Mouse (Mus musculus) macrophage (primary cell): Measurements from ENCODE around the gene Gast. TPM values are rescaled to one million over a fixed set of nuclear protein-coding genes. Genes with fewer than 3 reads are reported as not detected.

Source experiments
- H3K27ac ChIP-seq: fragments of 350-480 bp; formaldehyde crosslinking; 2 replicates; pipeline ENCODE4 v1.9.0; 2021
- H3K36me3 ChIP-seq: fragments of 350-480 bp; formaldehyde crosslinking; 2 replicates; pipeline ENCODE4 v1.9.0; 2021; ENCODE audit errors: inconsistent target
- H3K4me3 ChIP-seq: fragments of 350-480 bp; formaldehyde crosslinking; 2 replicates; pipeline ENCODE4 v1.9.0; 2021; ENCODE audit errors: inconsistent target
- H3K79me2 ChIP-seq: fragments of 350-480 bp; formaldehyde crosslinking; 2 replicates; pipeline ENCODE4 v1.9.0; 2021; ENCODE audit errors: inconsistent target
- WGBS: methylation state at CpG from one replicate; pipeline ENCODE4 v1.1.7; 2026; ENCODE audit warnings: inconsistent platforms; ENCODE audit not compliant: missing documents; 5-methylcytosine and 5-hydroxymethylcytosine counted together
- polyA plus RNA-seq: library from polyadenylated mRNA; stranded (reverse); fragments of 250-400 nt; gene quantifications from 3 replicates; pipeline ENCODE4 v1.2.4, GENCODE M21; 2018; ENCODE audit warnings: inconsistent platforms

Gast gene
- polyA plus RNA-seq, 1 experiment from 2014 or later, result not detected

DNA sequence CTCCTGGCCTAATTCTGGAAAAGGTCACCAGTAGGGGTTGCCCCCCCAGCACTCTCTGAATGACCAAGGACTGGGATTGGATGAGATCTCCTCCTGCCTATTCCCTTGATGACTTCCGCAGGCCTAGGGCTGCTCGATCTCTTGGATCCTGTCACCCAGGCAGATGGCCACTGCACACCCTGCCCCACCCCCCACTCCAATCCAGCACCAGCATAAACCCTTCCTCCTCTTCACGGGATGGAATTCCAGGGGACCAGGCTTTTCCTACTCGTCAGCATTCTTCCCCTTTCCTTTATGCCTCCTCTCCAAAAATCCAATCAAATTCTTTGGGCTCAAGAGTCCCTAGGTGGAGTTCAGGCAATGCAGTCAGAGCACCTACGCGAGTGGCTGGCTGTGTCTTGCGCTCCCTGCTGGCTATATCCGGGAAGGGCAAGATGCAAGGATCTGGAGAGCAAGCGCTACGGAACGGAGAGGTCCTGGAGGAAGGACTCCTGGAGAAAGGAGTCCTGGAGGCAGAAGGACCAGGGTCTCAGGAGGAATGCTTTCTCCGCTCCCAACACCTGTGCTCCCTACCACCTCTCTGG is 28.9 kb downstream of the Gast start:
- 12% methylated on average over 12 of the region's 12 CpGs for WGBS

GRCm38 (mm10) chr11:100369145-100369544 is 34.9 kb downstream of the Gast start:
- 78% methylated on average over 7 of the region's 7 CpGs for WGBS
- Histone ChIP-seq H3K4me3 (no peak overlapping the region), H3K36me3 (no peaks in the 10 kb centered on the region), H3K79me2 (no peaks in the 10 kb centered on the region), H3K27ac (no peak overlapping the region)

More for the DNA sequence above, 28.9 kb downstream of the Gast start:
- H3K4me3 ChIP-seq, result no peak overlapping the region
- H3K36me3 ChIP-seq, result no peaks in the 10 kb centered on the region
- no peak overlapping the region for H3K27ac ChIP-seq
- H3K79me2 ChIP-seq, result no peaks in the 10 kb centered on the region

- Histone ChIP-seq H3K27ac (no peak overlapping the region), H3K79me2 (no peaks in the 10 kb centered on the region), H3K36me3 (no peaks in the 10 kb centered on the region), H3K4me3 (no peak overlapping the region)
- WGBS, result 26% methylated on average over 8 of the region's 8 CpGs
These were observed 35.6 kb downstream of the Gast start for GRCm38 (mm10) chr11:100369822-100370221.

- Histone ChIP-seq H3K36me3 (no peaks in the 10 kb centered on the region), H3K27ac (no peak overlapping the region), H3K79me2 (no peaks in the 10 kb centered on the region), H3K4me3 (no peak overlapping the region)
- 78% methylated on average over 8 of the region's 8 CpGs for WGBS
These were observed 37.9 kb downstream of the Gast start for GRCm38 (mm10) chr11:100371981-100372558.

GRCm38 (mm10) chr11:100375127-100375526 is 40.9 kb downstream of the Gast start:
- Histone ChIP-seq H3K36me3 (no peaks in the 10 kb centered on the region), H3K27ac (no peak overlapping the region), H3K4me3 (no peak overlapping the region), H3K79me2 (no peaks in the 10 kb centered on the region)
- WGBS, result 97% methylated on average over 8 of the region's 9 CpGs

DNA sequence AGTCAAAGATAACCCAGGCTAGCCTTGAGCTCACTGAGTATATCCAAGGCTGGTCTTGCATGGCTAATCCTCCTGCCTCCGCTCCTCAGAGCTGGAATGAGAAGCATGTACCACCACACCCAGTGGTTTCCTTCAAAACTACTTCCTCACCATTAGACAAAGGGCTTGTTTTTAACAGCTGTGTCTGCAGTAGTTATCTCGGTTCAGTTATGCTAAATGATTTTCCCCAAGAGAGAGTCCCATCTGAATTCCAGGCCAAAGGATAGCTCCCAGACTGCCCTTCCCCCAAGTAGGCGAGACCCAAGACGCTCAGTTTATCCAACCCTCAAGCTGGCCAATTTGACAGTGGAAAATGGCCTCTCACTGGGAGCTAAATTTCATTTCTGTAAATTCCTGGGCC is 41.8 kb downstream of the Gast start:
- H3K36me3 ChIP-seq, result no peaks in the 10 kb centered on the region
- 84% methylated on average over 4 of the region's 4 CpGs for WGBS

DNA sequence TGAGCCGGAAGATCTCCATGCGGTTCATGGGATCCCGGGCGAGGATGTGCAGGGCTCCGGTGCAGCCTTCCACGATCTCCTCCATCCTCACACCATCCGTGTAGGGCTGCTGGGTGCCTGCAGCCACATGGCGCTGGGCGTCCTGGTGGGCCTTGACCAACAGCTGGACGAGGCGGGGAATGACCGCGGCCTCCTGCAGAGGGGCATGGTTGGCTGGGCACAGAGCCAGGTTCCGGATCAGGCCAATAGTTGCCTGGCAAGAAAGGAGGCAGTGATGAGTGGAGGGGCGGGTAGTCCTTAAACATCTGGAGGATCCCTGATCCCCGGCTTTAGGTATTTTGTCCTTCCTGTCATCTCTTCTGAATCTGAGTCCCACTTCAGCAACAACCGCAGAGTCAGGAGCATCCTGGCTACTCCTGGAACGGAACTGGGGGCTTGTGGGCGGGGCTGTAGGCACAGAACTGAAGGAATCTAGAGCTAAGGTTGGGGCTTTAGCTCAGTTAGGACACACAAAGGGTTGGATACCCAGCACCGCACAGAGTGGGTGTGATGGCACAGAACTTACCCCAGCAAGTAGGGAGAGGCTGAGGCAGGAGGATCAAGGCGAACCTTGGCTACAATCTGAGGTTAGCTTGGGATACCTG is 42.7 kb downstream of the Gast start:
- no peaks in the 10 kb centered on the region for H3K36me3 ChIP-seq
- WGBS, result 96% methylated on average over 21 of the region's 21 CpGs
- no peak overlapping the region for H3K4me3 ChIP-seq
- no peaks in the 10 kb centered on the region for H3K79me2 ChIP-seq
- no peak overlapping the region for H3K27ac ChIP-seq

More for the DNA sequence above, 41.8 kb downstream of the Gast start:
- Histone ChIP-seq H3K27ac (no peak overlapping the region), H3K4me3 (no peak overlapping the region), H3K79me2 (no peaks in the 10 kb centered on the region)

DNA sequence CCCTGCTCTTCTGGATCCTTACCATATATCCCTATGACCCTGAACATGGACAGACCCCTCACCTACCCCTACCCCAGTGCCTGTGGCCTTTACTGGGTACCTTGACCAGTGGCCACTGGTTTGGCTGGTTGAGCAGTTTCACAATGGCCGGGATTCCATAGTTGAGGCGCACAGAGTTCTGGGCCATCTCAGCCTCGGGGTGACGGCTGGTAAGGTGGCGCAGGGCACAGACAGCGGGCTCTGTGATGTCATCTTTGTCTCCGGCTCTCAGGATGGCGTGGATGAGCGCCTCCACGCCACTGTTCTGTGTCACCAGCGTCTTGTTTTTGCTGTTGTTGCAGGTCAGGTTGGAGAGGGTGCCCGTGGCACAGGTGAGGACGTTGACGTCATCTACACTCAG is 43.8 kb downstream of the Gast start:
- H3K27ac ChIP-seq, result no peak overlapping the region
- WGBS, result 90% methylated on average over 14 of the region's 14 CpGs
- H3K36me3 ChIP-seq, result no peaks in the 10 kb centered on the region
- no peaks in the 10 kb centered on the region for H3K79me2 ChIP-seq
- H3K4me3 ChIP-seq, result no peak overlapping the region

- Histone ChIP-seq H3K36me3 (no peaks in the 10 kb centered on the region), H3K79me2 (no peaks in the 10 kb centered on the region), H3K27ac (no peak overlapping the region), H3K4me3 (no peak overlapping the region)
- 77% methylated on average over 5 of the region's 5 CpGs for WGBS
These were observed 44.2 kb downstream of the Gast start for GRCm38 (mm10) chr11:100378446-100378845.

DNA sequence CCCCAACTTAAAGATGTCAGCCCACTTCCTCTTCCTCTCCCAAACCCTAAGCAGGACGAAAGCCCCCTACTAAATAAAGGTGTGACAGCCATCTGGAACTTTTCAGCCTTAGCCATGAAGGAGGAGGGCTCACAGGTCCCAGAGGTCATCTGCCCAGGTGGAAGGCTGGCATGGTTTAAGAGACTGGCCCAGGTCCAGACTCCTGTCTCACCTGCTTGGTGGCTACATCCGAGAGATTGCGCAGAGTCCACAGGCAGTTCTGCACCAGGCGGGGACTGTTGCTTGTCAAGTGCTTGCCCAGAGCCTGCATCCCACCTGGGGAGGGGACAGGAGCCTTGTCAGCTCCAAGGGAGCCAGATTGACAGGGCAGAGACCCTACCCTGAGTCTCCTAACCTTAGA is 45.1 kb downstream of the Gast start:
- no peak overlapping the region for H3K4me3 ChIP-seq
- 78% methylated on average over 4 of the region's 4 CpGs for WGBS
- no peak overlapping the region for H3K27ac ChIP-seq
- H3K79me2 ChIP-seq, result no peaks in the 10 kb centered on the region
- no peaks in the 10 kb centered on the region for H3K36me3 ChIP-seq

DNA sequence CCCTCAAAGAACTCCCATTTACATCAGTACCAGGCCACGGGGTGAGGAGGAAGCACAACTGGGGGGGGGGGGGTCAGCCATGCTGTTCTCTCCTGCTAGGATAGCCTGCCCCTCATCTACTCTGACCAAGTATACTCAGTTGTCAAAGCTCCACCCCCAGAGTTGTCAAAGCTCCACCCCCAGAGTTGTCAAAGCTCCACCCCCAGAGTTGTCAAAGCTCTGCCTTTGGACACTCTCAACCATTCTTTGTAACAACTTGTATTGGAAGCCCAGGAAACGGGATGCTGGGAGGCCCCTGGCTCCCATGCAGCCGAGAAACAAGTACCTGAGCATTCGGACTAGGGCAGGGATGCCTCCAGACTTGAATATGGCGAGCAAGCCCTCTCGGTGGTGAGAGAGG is 48.5 kb downstream of the Gast start:
- whole genome bisulfite sequencing, result 85% methylated on average over 6 of the region's 6 CpGs
- Histone ChIP-seq H3K4me3 (no peak overlapping the region), H3K36me3 (no peaks in the 10 kb centered on the region), H3K27ac (no peak overlapping the region), H3K79me2 (no peaks in the 10 kb centered on the region)

GRCm38 (mm10) chr11:100385016-100385415 is 50.8 kb downstream of the Gast start:
- Histone ChIP-seq H3K36me3 (no peaks in the 10 kb centered on the region), H3K27ac (no peak overlapping the region), H3K4me3 (no peak overlapping the region), H3K79me2 (no peaks in the 10 kb centered on the region)
- 94% methylated on average over 3 of the region's 3 CpGs for WGBS

DNA sequence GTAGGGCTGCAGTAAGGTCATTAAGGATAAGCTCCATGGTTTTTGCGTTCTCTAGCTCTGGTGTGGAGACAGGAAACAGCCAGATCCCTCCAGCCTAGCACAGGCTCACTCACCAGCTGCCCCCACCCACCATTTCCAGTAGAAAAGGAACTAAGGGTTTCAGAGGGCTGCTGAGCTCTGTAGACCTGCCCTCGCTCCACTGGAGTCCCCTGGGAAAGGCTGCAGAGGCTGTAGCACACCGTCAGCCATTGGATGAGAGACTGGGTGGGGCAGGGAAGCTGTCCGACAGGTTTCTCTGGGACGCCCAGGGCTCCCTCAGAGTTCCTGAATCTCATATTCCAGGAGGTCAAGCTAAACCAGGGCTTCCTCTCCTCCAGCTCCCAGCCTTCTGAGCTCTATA is 52.4 kb downstream of the Gast start:
- Histone ChIP-seq H3K36me3 (no peaks in the 10 kb centered on the region), H3K4me3 (no peak overlapping the region), H3K27ac (no peak overlapping the region), H3K79me2 (no peaks in the 10 kb centered on the region)
- WGBS, result 85% methylated on average over 5 of the region's 5 CpGs
